Mouse (Mus musculus) cerebellum, adult 9-10 months (tissue): ENCODE measurements at regions not wholly inside any gene's neighbourhood (a gene's known extent, or its start where the extent isn't known, plus 50 kb on each side); places are given as distances from the start of the nearest gene placed in this dataset.

Experiments used
- DNase-seq: peaks from one replicate; pipeline ENCODE4 v3.0.0; 2022

DNA sequence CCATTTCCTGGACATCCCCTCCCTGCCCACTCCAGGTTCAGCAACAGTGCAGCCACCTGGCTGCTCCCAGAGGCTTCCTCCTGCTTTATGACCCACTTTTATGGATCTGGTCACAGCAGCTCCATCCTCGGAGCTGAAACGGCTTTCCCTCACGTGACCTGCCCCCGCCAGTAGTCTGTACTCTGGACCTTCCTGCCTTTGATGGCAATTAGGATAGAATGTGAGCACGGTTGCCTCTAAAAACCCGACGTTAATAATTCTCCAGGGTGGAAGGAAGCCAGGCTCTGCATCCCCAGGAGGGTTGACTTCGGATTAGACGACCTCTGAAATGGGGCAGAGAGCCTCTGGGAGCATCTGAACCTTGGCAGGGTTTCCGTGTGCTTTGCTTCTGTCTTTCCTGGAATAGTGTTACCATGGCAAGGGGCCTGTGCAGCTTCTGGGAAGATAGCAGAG lies 214.0 kb downstream of the Gadd45g start:
- DNase-seq = no peak

DNA sequence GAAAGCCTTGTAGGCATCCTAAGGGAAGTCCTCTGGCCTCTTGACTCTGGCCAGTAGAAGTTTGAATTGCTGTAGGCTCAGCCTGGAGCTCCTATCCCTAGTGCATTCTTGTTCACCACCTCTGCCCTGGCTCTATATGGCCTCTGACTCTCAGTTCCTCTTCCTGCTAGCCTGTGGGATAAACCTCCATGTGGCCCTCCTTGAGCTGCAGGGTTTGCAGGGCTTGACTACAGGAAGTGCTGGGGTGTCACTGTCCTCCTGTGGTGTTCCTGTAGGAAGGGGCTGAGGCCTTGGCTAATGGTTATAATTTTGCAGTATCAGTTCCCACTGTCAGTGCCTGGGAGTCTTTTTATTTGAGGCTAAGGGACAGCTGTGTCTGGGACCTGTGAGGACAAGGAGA lies 215.0 kb downstream of the Gadd45g start:
- no peak for DNase-seq

DNA sequence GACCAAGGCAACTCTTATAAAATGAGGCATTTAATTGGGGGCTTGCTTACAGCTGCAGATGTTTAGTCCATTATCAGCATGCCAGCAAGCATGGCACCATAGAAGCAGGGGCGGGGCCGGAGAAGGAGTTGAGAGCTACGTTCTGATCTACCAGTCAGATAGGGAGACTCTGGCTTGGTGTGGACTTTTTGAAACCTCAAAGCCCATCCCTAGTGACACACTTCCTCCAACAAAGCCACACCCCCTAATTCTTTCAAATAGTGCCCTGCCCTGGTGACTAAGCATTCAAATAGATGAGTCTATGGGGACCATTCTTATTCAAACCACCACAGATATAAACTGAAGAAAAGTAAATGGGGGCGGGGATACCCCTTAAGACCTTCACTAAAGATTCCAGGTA lies 215.4 kb downstream of the Gadd45g start:
- no peak for DNase-seq

DNA sequence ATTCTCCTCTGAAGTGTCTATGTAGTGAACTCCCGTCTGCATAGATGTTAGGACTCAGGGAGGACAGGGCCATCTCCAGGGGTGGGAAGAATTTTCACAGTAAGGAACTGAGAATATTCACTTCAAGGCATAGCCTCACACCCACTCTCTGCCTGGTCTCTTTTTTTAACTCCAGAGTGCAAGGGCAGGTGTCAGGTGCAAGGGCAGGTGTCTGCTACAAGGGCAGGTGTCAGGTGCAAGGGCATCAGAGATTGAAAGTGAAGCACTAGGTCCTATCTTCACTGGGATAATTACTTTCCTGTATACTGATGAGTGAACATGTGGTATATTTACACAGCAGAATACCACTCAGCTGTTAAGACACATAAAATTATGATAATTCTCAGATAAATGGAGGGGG lies 216.1 kb downstream of the Gadd45g start:
- no peak for DNase-seq

- DNase-seq = no peak
Measured at GRCm38 (mm10) chr13:52065274-52065673, 218.8 kb downstream of the Gadd45g start.

- DNase-seq = no peak
Measured at GRCm38 (mm10) chr13:52065720-52066119, 219.2 kb downstream of the Gadd45g start.

DNA sequence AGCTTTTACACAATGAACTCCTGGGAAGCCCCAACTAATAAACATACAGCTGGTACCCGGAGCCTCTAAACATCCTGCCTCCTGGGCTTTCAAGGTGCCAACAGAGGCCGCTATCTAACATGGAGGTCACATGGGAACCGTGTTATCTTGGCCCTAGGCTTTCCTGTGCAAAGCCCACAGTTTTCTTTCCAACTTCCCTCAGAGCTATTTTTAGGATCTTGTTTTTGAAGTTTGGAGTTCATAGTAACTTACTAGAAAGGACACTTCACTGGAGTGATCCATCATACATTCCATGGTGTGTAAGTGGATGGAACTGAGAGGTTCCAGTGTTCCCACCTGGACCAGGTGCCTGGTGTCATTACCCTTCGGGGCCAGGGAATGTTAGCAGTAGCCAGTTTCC lies 220.6 kb downstream of the Gadd45g start:
- DNase-seq = no peak

GRCm38 (mm10) chr13:52068886-52069439 lies 222.5 kb downstream of the Gadd45g start:
- peak; percentile 29 for DNase-seq

DNA sequence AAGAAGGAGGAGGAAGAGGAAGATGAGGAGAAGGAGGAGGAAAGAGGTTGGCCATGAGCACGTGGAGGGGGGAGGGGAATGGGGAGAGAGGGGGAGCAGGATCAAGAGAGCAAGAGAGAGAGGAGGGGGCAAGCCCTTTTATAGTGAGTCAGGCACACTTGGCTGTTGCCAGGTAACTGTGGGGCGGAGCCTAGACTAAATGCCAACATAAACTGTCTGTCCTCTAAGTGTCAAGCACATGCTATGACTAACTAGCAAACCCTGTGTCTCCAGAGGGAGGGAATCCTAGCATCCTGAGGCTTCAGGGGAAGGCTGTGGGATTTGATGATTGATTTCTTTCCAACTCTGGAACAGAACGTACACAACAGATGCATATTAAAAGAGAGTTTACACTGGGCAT lies 223.2 kb downstream of the Gadd45g start:
- no peak for DNase-seq

- DNase-seq = no peak
Measured at GRCm38 (mm10) chr13:52070731-52071663, 224.5 kb downstream of the Gadd45g start.

GRCm38 (mm10) chr13:52077616-52078015 lies 231.1 kb downstream of the Gadd45g start:
- DNase-seq = no peak

DNA sequence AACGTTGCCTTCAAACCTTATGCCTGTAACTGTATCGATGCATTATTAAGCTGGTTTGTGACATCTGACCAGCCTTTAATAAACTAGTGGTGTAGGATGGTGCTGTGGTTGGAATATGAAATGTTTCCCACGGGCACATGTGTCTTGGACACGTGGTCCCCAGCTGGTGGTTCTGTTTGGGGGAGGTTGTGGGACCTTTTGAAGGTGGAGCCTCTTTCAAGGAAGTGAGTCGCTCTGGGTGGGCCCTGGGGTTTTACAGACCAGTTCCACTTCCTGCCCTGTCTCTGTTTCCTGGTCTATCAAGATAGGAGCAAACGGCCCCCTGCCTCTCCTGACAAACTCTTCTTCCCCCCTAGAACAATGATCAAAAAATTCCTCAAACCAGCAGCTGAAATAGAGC lies 232.1 kb downstream of the Gadd45g start:
- no peak for DNase-seq

- no peak for DNase-seq
Measured at GRCm38 (mm10) chr13:52079678-52080246, 233.3 kb downstream of the Gadd45g start.

DNA sequence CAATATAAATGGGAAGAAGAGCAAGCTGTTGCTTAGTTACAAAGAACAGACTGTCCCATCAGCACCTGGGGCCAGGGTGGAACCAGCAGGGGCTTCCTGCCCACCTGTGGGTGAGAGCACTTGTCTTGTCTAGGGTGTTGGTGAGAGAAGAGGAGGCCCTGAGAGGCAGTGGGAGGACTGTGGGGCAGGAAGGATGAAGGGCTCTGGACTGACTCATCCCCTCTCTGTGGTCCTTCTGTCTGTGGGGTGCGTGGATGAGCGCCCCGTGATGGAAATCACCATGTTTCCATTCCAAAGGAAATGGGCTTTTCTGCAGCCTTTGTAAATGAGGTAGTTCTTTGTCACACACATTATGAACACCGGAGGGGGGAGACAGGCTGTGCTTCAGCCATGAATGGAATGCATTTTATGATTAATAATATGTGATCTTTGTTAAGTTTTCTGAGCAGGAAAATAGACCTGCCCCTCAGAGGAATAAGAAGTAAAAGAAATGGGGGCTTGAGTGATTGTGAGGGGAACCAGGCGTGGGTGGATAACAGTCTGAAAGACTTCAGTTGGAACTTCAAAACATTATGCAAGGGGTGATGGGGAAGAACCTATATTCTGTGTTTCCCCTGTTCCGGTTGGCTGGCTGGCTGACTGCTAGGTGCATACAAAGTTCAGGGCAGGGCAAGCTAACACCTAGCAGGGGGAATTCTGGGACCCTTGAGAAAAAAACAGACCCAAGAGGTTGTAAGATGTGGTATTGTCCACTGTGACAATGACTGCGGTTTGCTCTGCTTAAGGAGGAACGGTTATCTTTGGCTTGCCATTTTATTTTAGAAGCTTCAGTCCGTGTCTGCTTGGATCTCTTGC lies 237.3 kb downstream of the Gadd45g start:
- DNase-seq = no peak

DNA sequence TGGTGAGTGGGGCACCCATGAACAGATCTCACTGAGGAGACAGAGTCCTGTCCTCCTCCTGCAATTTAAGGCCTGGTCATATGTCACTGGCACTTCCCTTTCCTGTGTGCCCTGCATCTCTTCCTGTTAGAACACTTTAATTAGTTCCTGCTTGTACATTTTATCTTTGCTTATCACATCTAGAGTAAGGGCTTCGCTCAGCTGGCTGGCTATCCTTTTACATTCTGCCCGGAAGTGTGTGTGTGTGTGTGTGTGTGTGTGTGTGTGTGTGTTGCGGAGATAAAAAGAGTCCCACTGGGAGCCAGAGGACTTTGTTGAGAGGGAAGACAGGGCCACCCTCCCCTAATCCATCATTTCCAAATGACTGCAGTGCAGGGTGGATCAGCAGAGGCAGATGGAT lies 238.6 kb downstream of the Gadd45g start:
- no peak for DNase-seq

GRCm38 (mm10) chr13:52088319-52088718 lies 241.8 kb downstream of the Gadd45g start:
- no peak for DNase-seq

DNA sequence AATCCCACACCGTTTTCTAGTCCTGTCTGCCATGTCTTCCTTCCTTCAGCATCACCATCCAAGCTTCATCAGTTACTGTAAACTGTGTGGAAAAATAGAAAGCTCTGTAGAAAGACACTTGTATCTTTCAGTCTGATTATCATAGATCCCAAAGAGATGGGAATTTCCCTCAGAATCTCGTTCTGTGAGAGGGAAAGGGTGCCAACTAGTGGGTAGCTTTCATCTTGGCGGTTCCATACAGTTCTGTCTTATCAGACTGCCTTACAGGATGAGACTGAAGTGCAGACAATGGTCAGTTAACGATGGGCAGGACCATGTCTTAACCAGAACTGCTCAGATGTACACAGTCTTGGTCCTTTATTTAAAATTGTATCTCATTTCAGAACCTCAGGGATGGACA lies 243.9 kb downstream of the Gadd45g start:
- no peak for DNase-seq

GRCm38 (mm10) chr13:52094785-52095184 lies 248.3 kb downstream of the Gadd45g start:
- DNase-seq = no peak

DNA sequence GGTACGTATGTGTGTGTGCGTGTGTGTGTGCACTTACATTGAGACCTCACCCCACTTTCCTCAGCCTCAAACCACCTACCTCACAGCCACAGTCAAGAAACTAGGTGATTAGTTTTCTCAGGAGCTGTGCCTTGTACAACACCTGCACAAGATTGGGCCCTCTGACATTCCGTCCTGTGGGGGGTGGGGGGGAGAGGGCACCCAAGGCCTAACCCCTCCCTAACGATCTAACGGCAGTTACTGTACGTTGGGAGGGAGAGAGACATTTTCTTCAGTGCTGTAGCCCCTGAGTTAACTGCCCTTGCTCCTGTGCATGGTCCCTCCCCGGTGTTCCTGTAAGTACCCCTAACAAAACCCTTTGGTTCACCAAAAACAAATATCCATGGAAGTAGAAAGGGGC lies 250.0 kb downstream of the Gadd45g start:
- DNase-seq = no peak

DNA sequence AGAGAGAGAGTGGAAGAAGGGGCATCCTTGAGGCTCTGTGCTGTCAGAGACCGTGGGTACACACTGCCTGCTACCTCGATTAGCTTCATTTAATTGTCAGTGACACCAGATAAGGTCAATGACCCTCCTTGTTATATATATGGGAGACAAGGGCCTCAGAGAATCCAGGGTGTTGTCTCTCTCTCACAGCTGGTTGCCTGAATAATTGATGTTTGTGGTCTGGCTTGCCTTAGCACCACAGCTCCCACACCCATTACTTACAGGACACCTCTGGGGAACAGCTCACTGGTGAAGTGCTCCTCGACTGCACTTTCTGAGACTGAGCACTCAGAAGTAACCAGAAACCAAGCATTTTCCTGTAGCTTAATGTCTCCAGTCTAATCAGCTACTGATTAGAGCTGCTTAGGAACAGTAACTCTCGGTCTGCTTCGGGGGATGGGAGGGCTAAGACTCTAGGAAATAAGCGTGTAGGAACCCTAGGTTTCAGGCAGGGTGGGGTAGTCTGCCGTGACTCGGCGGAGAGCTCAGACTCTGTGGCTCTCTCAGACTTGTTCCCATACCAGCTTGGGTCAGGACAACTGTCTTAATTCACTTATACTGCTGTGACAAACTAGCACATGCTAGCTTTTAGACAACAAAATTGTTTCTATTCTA lies 259.6 kb downstream of the Gadd45g start:
- no peak for DNase-seq

DNA sequence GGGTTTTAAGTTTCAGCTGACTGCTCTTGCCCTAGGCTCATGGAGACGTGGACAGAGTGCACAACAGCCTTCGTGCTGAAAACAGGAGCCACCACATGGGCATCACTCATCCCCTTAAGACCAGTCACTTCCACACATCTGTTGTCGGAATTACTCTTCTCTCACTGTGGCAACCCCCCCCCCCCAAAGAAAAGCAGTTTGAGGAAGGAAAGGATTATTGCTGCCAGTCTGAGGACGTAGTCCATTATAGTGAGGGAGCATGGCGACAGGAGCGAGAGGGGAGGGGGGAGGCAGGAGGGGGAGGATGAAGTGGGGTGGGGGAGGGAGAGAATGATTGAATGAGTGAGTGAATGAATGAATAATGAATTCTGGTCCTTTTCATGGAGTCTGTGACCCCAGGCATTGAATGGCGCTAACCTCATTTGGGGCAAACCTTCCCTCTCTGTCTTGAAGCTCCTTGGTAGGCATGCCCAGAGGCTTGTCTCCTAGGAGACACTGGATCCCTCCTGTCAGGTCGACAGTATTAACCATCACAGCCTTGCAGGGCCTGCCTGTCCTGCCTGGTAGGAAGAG lies 262.0 kb downstream of the Gadd45g start:
- DNase-seq = no peak
